Mouse (Mus musculus) cerebellum, postnatal 4 days (tissue): Measurements from ENCODE around the gene Il4i1.

Experiments
- DNase-seq, 2 experiments: peaks; one replicate each; pipeline ENCODE4 v3.0.0; 2022; ENCODE audit warnings: low spot score in 2 of 2, mixed read lengths in 1 of 2

Gene Il4i1

GRCm38 (mm10) chr7:44848561-44849415 is 32.6 kb downstream of the Il4i1 start, which contains the start of the genes Akt1s1 and Tbc1d17:
TSS of gene Akt1s1 (plus strand) at chr7:44848991.
TSS of gene Tbc1d17 (minus strand) at chr7:44849079.
- peak; percentile 95 to 99 for DNase-seq

DNA sequence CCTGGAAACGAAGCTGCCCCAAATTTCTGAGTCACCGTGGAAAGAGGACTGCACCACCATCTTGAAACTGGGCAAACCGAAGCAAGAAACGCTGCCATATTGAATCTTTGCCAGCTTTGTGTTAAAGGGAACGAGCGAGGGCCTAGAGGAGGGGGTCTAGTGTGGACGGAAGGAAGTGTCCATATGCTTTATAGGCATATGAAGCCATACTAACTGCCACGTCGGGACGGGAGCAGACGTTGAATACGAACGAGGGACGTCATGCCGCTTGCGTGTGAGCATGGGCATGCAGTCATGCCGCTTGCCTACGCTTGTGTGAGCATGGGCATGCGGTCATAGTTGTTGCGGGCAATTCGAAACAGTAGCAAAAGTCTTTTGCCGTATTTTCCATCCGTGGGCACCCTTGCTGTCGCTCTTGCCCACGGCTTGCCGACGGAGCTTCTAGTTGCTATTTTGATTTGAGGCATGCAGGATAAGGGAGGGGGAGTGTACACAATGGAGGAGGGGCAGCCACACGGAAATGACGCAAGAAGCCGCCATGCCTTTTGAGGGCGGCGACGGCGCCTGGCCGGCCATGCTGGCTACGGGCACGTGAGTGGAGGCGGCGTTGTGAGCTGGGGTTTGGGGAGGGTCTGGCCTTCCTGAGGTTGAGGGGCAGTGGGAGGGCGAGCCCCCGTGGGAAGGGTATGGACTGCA is 33.4 kb downstream of the Il4i1 start:
- DNase-seq: peak; percentile 69 to 83

GRCm38 (mm10) chr7:44850146-44850545 is 34.0 kb downstream of the Il4i1 start:
- peak; percentile 60 to 79 for DNase-seq

- DNase-seq: no peak
Observed at GRCm38 (mm10) chr7:44850789-44851624, 34.8 kb downstream of the Il4i1 start.

GRCm38 (mm10) chr7:44851625-44852234 is 35.5 kb downstream of the Il4i1 start:
- DNase-seq: no peak

- DNase-seq: no peak
Observed at GRCm38 (mm10) chr7:44852259-44853027, 36.3 kb downstream of the Il4i1 start.

DNA sequence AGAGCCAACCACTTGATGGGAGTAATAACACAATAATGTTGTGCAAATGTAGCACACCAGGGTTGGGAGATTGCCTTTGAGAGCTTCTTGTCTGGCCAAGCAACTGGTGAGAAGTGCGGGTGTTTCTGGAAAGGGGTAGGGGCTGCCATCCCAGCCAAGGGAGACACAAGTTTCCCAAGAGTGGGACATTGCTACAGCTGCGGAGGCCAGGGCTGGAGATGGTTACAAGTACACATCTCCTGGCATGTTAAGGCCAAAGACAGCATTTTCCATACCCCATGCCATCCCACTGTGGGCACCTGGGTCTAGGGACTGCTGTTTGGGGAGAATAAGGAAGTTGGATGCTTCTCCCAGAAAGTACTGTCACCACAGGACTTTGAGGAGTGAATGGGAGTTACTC is 36.9 kb downstream of the Il4i1 start:
- DNase-seq: no peak

DNA sequence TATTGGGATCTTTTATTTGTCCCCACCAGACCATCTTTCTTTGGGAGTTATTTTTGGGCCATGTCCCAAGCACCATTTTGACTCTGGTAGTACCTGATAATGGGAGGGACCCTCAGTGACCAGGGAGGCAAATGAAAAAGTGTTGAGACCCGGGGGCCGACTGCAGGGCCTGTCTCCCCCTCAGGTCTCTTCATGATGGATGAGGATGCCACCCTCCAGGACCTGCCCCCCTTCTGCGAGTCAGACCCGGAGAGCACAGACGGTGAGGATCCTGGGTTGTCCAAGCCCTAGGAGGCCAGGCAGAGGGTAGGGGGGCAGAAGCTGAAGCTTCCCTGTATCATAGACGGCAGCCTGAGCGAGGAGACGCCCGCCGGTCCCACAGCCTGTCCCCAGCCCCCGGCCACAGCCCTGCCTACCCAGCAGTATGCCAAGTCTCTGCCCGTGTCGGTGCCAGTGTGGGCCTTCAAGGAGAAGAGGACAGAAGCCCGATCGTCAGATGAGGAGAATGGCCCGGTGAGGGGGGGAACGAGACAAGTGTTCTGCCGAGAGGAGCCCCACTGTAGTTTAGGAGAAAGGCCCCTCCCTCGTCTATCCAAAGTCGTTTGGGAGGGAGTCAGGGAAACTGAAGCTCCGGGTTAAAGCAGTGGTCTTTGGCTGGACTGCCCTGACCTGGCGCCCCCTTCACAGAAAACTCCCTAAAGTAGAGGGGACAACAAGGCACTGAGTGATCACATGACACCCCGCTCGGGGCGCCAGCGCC is 37.6 kb downstream of the Il4i1 start:
- no peak for DNase-seq

GRCm38 (mm10) chr7:44854356-44855031 is 38.3 kb downstream of the Il4i1 start:
- peak; percentile 51 to 75 for DNase-seq

GRCm38 (mm10) chr7:44855036-44855435 is 38.8 kb downstream of the Il4i1 start:
- no peak for DNase-seq

- no peak for DNase-seq
Observed at GRCm38 (mm10) chr7:44856265-44856916, 40.2 kb downstream of the Il4i1 start.

- DNase-seq: peak; percentile 67 to 83
Observed at GRCm38 (mm10) chr7:44857042-44857552, 40.9 kb downstream of the Il4i1 start, which contains the start of gene Pnkp. TSS of gene Pnkp (plus strand) at chr7:44857139.

GRCm38 (mm10) chr7:44857905-44858304 is 41.7 kb downstream of the Il4i1 start:
- DNase-seq: no peak

GRCm38 (mm10) chr7:44859896-44860295 is 43.7 kb downstream of the Il4i1 start:
- no peak for DNase-seq

GRCm38 (mm10) chr7:44860576-44861428 is 44.6 kb downstream of the Il4i1 start:
- peak; percentile 57 to 82 for DNase-seq

- no peak for DNase-seq
Observed at GRCm38 (mm10) chr7:44861429-44861816, 45.2 kb downstream of the Il4i1 start.

DNA sequence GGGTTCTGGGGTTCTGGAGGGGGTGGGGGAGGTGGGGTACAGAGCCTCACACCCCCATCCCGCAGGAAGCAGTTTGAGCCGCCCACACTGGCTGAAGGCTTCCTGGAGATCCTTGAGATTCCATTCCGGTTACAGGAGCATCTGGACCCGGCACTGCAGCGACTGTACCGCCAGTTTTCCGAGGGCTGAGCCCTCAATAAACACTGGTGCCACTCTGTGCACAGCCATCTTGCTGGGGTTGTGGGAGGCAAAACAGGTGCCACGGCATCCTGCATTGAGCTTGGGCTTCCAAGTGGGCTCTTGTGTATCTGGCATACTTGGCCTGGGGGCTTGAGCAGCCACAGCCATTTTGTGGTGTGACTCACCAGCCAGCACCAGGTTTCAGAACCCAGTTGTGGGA is 46.2 kb downstream of the Il4i1 start:
- DNase-seq: no peak

DNA sequence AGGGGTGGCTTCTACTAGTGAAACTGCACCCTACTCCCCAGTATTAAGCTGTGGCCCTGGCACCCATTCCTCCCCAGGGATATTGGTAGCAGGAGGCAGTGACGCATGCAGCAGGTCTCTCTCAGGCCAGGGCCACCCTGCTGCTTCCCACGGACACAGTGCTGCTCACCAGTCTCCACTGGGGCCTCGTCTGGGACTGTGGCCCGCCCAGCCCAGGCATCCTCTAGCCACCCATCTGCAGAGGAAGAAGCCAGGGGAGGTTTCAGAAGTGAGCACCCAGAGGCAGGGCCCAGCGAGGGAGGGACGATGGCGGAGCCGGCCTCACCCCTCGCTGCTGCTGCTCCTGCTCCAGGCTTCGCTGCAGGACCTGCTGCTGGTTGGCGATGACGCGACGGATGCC is 47.0 kb downstream of the Il4i1 start:
- no peak for DNase-seq
